Mouse (Mus musculus): ENCODE data around the gene Fpr1. TPM values are rescaled to one million over a fixed set of nuclear protein-coding genes. Genes with fewer than 3 reads are reported as not detected.
"Not testable (repeated sequence)": the region's sequence is repeated elsewhere in the genome, so short reads cannot be mapped to it uniquely, and the experiment has no call there.

Fpr1 gene
- polyA plus RNA-seq, 1 experiment from 2014 or later = 0.89 TPM

- ATAC-seq (ENCODE audit: low read depth); DNase-seq (ENCODE audit: low spot score); H3K9ac ChIP-seq (ENCODE audit: low read depth, low read length); H3K4me1 ChIP-seq (ENCODE audit: control insufficient read depth, insufficient read depth, low read length); H3K27me3 ChIP-seq (replicated peaks; ENCODE audit: control insufficient read depth, insufficient read depth, low read length); H3K27ac ChIP-seq (replicated peaks; ENCODE audit: low read depth, low read length); H3K4me2 ChIP-seq (ENCODE audit: low read depth, low read length); H3K4me3 ChIP-seq (ENCODE audit: low read depth, low read length); H3K9me3 ChIP-seq (ENCODE audit: control insufficient read depth, low read length): not testable (repeated sequence)
- peaks cover 34% of the 10 kb centered on the region for H3K36me3 ChIP-seq (ENCODE audit: control insufficient read depth, insufficient read depth, low read length)
- WGBS = 82% methylated on average over 3 of the region's 3 CpGs
Observed at GRCm38 (mm10) chr17:17844606-17845005, 39.1 kb downstream of the Fpr1 start.

GRCm38 (mm10) chr17:17843534-17844261 is 40.0 kb downstream of the Fpr1 start:
- Histone ChIP-seq H3K27me3 (replicated peaks; ENCODE audit: control insufficient read depth, insufficient read depth, low read length) (no peaks in the 10 kb centered on the region), H3K36me3 (ENCODE audit: control insufficient read depth, insufficient read depth, low read length) (peaks cover 43% of the 10 kb centered on the region), H3K9me3 (ENCODE audit: control insufficient read depth, low read length) (no peaks in the 10 kb centered on the region), H3K4me3 (ENCODE audit: low read depth, low read length) (no peak overlapping the region), H3K4me1 (ENCODE audit: control insufficient read depth, insufficient read depth, low read length) (no peaks in the 10 kb centered on the region; the same call in 1 of the 2 replicates), H3K27ac (replicated peaks; ENCODE audit: low read depth, low read length) (no peak overlapping the region), H3K4me2 (ENCODE audit: low read depth, low read length) (no peak overlapping the region), H3K9ac (ENCODE audit: low read depth, low read length) (no peak overlapping the region)
- DNase-seq (ENCODE audit: low spot score) (no peak), ATAC-seq (ENCODE audit: low read depth) (peak; percentile 53)
- WGBS = 73% methylated on average over 27 of the region's 27 CpGs

- ATAC-seq (ENCODE audit: low read depth) = no peak
- WGBS = 82% methylated on average over 7 of the region's 7 CpGs
- H3K36me3 ChIP-seq (ENCODE audit: control insufficient read depth, insufficient read depth, low read length) = peaks cover 52% of the 10 kb centered on the region
- no peaks in the 10 kb centered on the region for H3K27me3 ChIP-seq (replicated peaks; ENCODE audit: control insufficient read depth, insufficient read depth, low read length)
- H3K9ac ChIP-seq (ENCODE audit: low read depth, low read length) = no peak overlapping the region
- no peak overlapping the region for H3K4me3 ChIP-seq (ENCODE audit: low read depth, low read length)
- H3K4me1 ChIP-seq (ENCODE audit: control insufficient read depth, insufficient read depth, low read length) = peaks cover 7% of the 10 kb centered on the region
- no peak for DNase-seq (ENCODE audit: low spot score)
- H3K27ac ChIP-seq (replicated peaks; ENCODE audit: low read depth, low read length) = no peak overlapping the region
- no peak overlapping the region for H3K4me2 ChIP-seq (ENCODE audit: low read depth, low read length)
- H3K9me3 ChIP-seq (ENCODE audit: control insufficient read depth, low read length) = no peaks in the 10 kb centered on the region
Observed at GRCm38 (mm10) chr17:17840796-17841195, 42.9 kb downstream of the Fpr1 start.

GRCm38 (mm10) chr17:17839276-17839675 is 44.5 kb downstream of the Fpr1 start:
- ATAC-seq (ENCODE audit: low read depth) (no peak), DNase-seq (ENCODE audit: low spot score) (no peak)
- H3K4me1 ChIP-seq (ENCODE audit: control insufficient read depth, insufficient read depth, low read length) = peaks cover 15% of the 10 kb centered on the region
- peaks cover 56% of the 10 kb centered on the region for H3K36me3 ChIP-seq (ENCODE audit: control insufficient read depth, insufficient read depth, low read length)
- H3K27ac ChIP-seq (replicated peaks; ENCODE audit: low read depth, low read length) = no peak overlapping the region
- no peak overlapping the region for H3K9ac ChIP-seq (ENCODE audit: low read depth, low read length)
- H3K4me2 ChIP-seq (ENCODE audit: low read depth, low read length) = no peak overlapping the region
- H3K9me3 ChIP-seq (ENCODE audit: control insufficient read depth, low read length) = no peaks in the 10 kb centered on the region
- H3K27me3 ChIP-seq (replicated peaks; ENCODE audit: control insufficient read depth, insufficient read depth, low read length) = no peaks in the 10 kb centered on the region
- WGBS = 90% methylated on average over 2 of the region's 2 CpGs
- no peak overlapping the region for H3K4me3 ChIP-seq (ENCODE audit: low read depth, low read length)

- peak; percentile 96 for ATAC-seq (ENCODE audit: low read depth)
- DNase-seq (ENCODE audit: low spot score) = peak; percentile 97
- peak overlapping the region; percentile 74 for H3K4me2 ChIP-seq (ENCODE audit: low read depth, low read length)
- H3K9me3 ChIP-seq (ENCODE audit: control insufficient read depth, low read length) = no peaks in the 10 kb centered on the region
- peak overlapping the region; percentile 68 for H3K9ac ChIP-seq (ENCODE audit: low read depth, low read length)
- H3K27me3 ChIP-seq (replicated peaks; ENCODE audit: control insufficient read depth, insufficient read depth, low read length) = no peaks in the 10 kb centered on the region
- peaks cover 67% of the 10 kb centered on the region for H3K36me3 ChIP-seq (ENCODE audit: control insufficient read depth, insufficient read depth, low read length)
- H3K27ac ChIP-seq (replicated peaks; ENCODE audit: low read depth, low read length) = peak overlapping the region; percentile 87
- H3K4me3 ChIP-seq (ENCODE audit: low read depth, low read length) = peak overlapping the region; percentile 43
- WGBS = 1% methylated on average over 17 of the region's 43 CpGs
- peaks cover 16% of the 10 kb centered on the region for H3K4me1 ChIP-seq (ENCODE audit: control insufficient read depth, insufficient read depth, low read length)
Observed at GRCm38 (mm10) chr17:17837919-17838701, 45.6 kb downstream of the Fpr1 start.

GRCm38 (mm10) chr17:17837426-17837825 is 46.3 kb downstream of the Fpr1 start:
- peak overlapping the region; percentile 87 for H3K27ac ChIP-seq (replicated peaks; ENCODE audit: low read depth, low read length)
- peak overlapping the region; percentile 68 for H3K9ac ChIP-seq (ENCODE audit: low read depth, low read length)
- H3K27me3 ChIP-seq (replicated peaks; ENCODE audit: control insufficient read depth, insufficient read depth, low read length) = no peaks in the 10 kb centered on the region
- ATAC-seq (ENCODE audit: low read depth) = no peak
- WGBS = 10% methylated on average over 13 of the region's 13 CpGs
- peaks cover 16% of the 10 kb centered on the region for H3K4me1 ChIP-seq (ENCODE audit: control insufficient read depth, insufficient read depth, low read length)
- no peaks in the 10 kb centered on the region for H3K9me3 ChIP-seq (ENCODE audit: control insufficient read depth, low read length)
- H3K36me3 ChIP-seq (ENCODE audit: control insufficient read depth, insufficient read depth, low read length) = peaks cover 68% of the 10 kb centered on the region
- peak overlapping the region; percentile 74 for H3K4me2 ChIP-seq (ENCODE audit: low read depth, low read length)
- H3K4me3 ChIP-seq (ENCODE audit: low read depth, low read length) = peak overlapping the region; percentile 43
- DNase-seq (ENCODE audit: low spot score) = peak; percentile 24

- Histone ChIP-seq H3K4me3 (ENCODE audit: low read depth, low read length) (no peak overlapping the region), H3K4me2 (ENCODE audit: low read depth, low read length) (no peak overlapping the region), H3K4me1 (ENCODE audit: control insufficient read depth, insufficient read depth, low read length) (peaks cover 26% of the 10 kb centered on the region), H3K36me3 (ENCODE audit: control insufficient read depth, insufficient read depth, low read length) (peaks cover 68% of the 10 kb centered on the region), H3K9me3 (ENCODE audit: control insufficient read depth, low read length) (no peaks in the 10 kb centered on the region), H3K27me3 (replicated peaks; ENCODE audit: control insufficient read depth, insufficient read depth, low read length) (no peaks in the 10 kb centered on the region), H3K9ac (ENCODE audit: low read depth, low read length) (no peak overlapping the region), H3K27ac (replicated peaks; ENCODE audit: low read depth, low read length) (no peak overlapping the region)
- 70% methylated on average over 5 of the region's 5 CpGs for WGBS
- DNase-seq (ENCODE audit: low spot score) (no peak), ATAC-seq (ENCODE audit: low read depth) (no peak)
Observed at GRCm38 (mm10) chr17:17836101-17836500, 47.6 kb downstream of the Fpr1 start.

GRCm38 (mm10) chr17:17834896-17835295 is 48.8 kb downstream of the Fpr1 start:
- no peaks in the 10 kb centered on the region for H3K27me3 ChIP-seq (replicated peaks; ENCODE audit: control insufficient read depth, insufficient read depth, low read length)
- 3% methylated on average over 1 of the region's 1 CpGs for WGBS
- H3K36me3 ChIP-seq (ENCODE audit: control insufficient read depth, insufficient read depth, low read length) = peaks cover 62% of the 10 kb centered on the region
- H3K4me2 ChIP-seq (ENCODE audit: low read depth, low read length) = no peak overlapping the region
- no peak overlapping the region for H3K9ac ChIP-seq (ENCODE audit: low read depth, low read length)
- ATAC-seq (ENCODE audit: low read depth) (no peak), DNase-seq (ENCODE audit: low spot score) (peak; percentile 69)
- H3K4me3 ChIP-seq (ENCODE audit: low read depth, low read length) = no peak overlapping the region
- H3K27ac ChIP-seq (replicated peaks; ENCODE audit: low read depth, low read length) = no peak overlapping the region
- peaks cover 38% of the 10 kb centered on the region for H3K4me1 ChIP-seq (ENCODE audit: control insufficient read depth, insufficient read depth, low read length)
- H3K9me3 ChIP-seq (ENCODE audit: control insufficient read depth, low read length) = no peaks in the 10 kb centered on the region
